7 mouse cellular contexts compared by ENCODE assay signal in the genomic region with DNA sequence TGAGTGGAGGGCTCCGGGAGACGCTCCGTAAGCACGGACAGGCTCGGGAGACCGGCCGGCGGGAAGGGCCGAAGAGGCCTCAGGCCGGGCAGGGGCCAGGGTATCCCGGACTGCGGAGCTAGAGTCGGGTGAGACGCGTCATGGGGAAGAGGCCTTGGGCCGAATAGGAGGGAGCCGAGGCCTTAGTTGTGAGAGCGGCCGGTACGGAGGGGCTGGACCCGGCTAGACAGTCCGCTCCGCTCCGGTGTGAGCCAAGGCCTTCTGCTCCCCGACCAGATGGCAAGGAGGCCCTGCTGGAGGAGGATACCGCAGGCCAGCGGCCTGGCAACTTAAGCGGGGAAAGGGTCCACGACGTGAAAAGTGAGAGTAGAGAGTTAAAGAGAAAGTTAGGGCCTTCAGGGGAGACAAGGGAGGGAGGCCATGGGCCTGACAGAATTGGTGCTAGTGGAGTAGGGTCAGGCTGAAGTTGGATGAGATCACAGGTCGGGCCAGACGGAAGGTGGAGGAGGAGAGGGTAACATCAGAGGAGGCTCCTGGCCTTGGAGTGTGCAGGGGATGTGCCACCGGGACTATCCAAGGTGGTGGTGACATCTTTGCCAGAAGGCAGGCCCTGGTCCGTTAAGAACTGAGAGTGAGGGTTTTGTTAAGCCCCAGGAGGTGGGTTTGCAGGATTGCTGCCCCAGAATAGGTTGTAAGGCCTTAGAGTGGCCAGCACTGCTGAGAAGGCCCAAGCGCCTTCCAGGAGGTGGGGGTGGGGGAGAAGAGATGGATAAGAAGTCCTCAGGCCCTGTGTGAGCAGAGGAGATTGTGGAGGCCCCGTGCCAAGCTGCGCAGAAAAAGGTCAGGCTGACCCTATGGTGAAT. TPM values are rescaled to one million over a fixed set of nuclear protein-coding genes. Genes with fewer than 3 reads are reported as not detected.
DNase-seq lines count a peak whose midpoint lies in the region; ATAC-seq and TF ChIP-seq lines count a peak whose summit lies in the region.

No protein-coding gene starts in this region.

- peak overlapping the region; percentile 84 to 95 for H3K4me3 ChIP-seq in ES-E14 (ENCODE audit: insufficient read depth in 1 of 2, low read depth in 1 of 2, low read length in 2 of 2, poor library complexity in 1 of 2, severe bottlenecking in 1 of 2)
- H3K4me3 ChIP-seq in embryonic facial prominence, embryonic 10.5 days: peak overlapping the region; percentile 100
- H3K4me3 ChIP-seq in heart, embryonic 11.5 days (ENCODE audit: low read depth, low read length): peak overlapping the region; percentile 97
- peak overlapping the region; percentile 99 for H3K4me3 ChIP-seq in kidney, embryonic 14.5 days (ENCODE audit: low read length)
- peak overlapping the region; percentile 65 for H3K4me3 ChIP-seq in lung, embryonic 15.5 days

- WGBS in embryonic facial prominence, embryonic 10.5 days: 3% methylated on average over 37 of the region's 37 CpGs
- WGBS in heart, embryonic 11.5 days (ENCODE audit: insufficient replicate concordance): 1% methylated on average over 37 of the region's 37 CpGs
- WGBS in kidney, embryonic 14.5 days: 2% methylated on average over 37 of the region's 37 CpGs
- WGBS in lung, embryonic 15.5 days: under 1% methylated on average over 37 of the region's 37 CpGs

- no peak for DNase-seq in ES-E14 (ENCODE audit: low read depth, low spot score)
- peak; percentile 42 for DNase-seq in adrenal gland, adult 8-10 months
- DNase-seq in embryonic facial prominence, embryonic 10.5 days (ENCODE audit: low spot score): peak; percentile 68
- DNase-seq in ovary, postnatal 10 days (ENCODE audit: low spot score): peak; percentile 18

- no peaks in the 10 kb centered on the region for H3K27me3 ChIP-seq in embryonic facial prominence, embryonic 10.5 days (replicated peaks; ENCODE audit: low read depth, poor library complexity, severe bottlenecking)
- H3K27me3 ChIP-seq in heart, embryonic 11.5 days (ENCODE audit: control insufficient read depth, insufficient read depth, low read length): no peaks in the 10 kb centered on the region
- H3K27me3 ChIP-seq in kidney, embryonic 14.5 days (ENCODE audit: control insufficient read depth, insufficient read depth, low read length): no peaks in the 10 kb centered on the region
- H3K27me3 ChIP-seq in lung, embryonic 15.5 days: no peaks in the 10 kb centered on the region

- no peaks in the 10 kb centered on the region for H3K9me3 ChIP-seq in ES-E14 (ENCODE audit: control insufficient read depth, insufficient read depth, low read depth, low read length)
- H3K9me3 ChIP-seq in embryonic facial prominence, embryonic 10.5 days: no peaks in the 10 kb centered on the region
- no peaks in the 10 kb centered on the region for H3K9me3 ChIP-seq in heart, embryonic 11.5 days (replicated peaks; ENCODE audit: control insufficient read depth, low read length)
- H3K9me3 ChIP-seq in kidney, embryonic 14.5 days (ENCODE audit: control insufficient read depth, low read length): no peaks in the 10 kb centered on the region
- H3K9me3 ChIP-seq in lung, embryonic 15.5 days: no peaks in the 10 kb centered on the region

- peak overlapping the region; percentile 85 for H3K4me2 ChIP-seq in heart, embryonic 11.5 days
- peak overlapping the region; percentile 53 for H3K4me2 ChIP-seq in kidney, embryonic 14.5 days (replicated peaks; ENCODE audit: low read depth, low read length)
- H3K4me2 ChIP-seq in lung, embryonic 15.5 days: peak overlapping the region; percentile 76

- in situ Hi-C loops in ES-E14 (cut with MboI; ENCODE audit: low sequenced_read_pairs in 2 of 2, unreplicated experiment in 2 of 2): no loop called here

- peaks cover 0 to 10% of the 10 kb centered on the region in 2 experiments; a peak in 3 of 4 replicates for H3K4me1 ChIP-seq in ES-E14 (ENCODE audit: control insufficient read depth in 2 of 2, insufficient read depth in 2 of 2, low read length in 2 of 2, poor library complexity in 1 of 2)
- peaks cover 33% of the 10 kb centered on the region for H3K4me1 ChIP-seq in embryonic facial prominence, embryonic 10.5 days
- peaks cover 24% of the 10 kb centered on the region for H3K4me1 ChIP-seq in heart, embryonic 11.5 days (ENCODE audit: control insufficient read depth, insufficient read depth, low read length)
- H3K4me1 ChIP-seq in kidney, embryonic 14.5 days (ENCODE audit: control insufficient read depth, insufficient read depth, low read length): peaks cover 26% of the 10 kb centered on the region
- peaks cover 27% of the 10 kb centered on the region for H3K4me1 ChIP-seq in lung, embryonic 15.5 days

- H3K36me3 ChIP-seq in ES-E14 (ENCODE audit: control insufficient read depth, insufficient read depth, low read length, poor library complexity, severe bottlenecking): peaks cover 3% of the 10 kb centered on the region; the same call in 1 of the 2 replicates
- peaks cover 29% of the 10 kb centered on the region for H3K36me3 ChIP-seq in embryonic facial prominence, embryonic 10.5 days (replicated peaks)
- peaks cover 12% of the 10 kb centered on the region for H3K36me3 ChIP-seq in heart, embryonic 11.5 days (ENCODE audit: control insufficient read depth, insufficient read depth, low read length)
- peaks cover 19% of the 10 kb centered on the region for H3K36me3 ChIP-seq in kidney, embryonic 14.5 days (ENCODE audit: control insufficient read depth, insufficient read depth, low read length)
- peaks cover 20% of the 10 kb centered on the region for H3K36me3 ChIP-seq in lung, embryonic 15.5 days

- peak; percentile 8; the same call in 1 of the 2 replicates for ATAC-seq in heart, embryonic 11.5 days (replicated peaks; ENCODE audit: insufficient number of reproducible peaks, low FRiP score, low TSS enrichment)
- ATAC-seq in kidney, embryonic 14.5 days (ENCODE audit: low FRiP score, low TSS enrichment): peak; percentile 12
- ATAC-seq in lung, embryonic 15.5 days (ENCODE audit: borderline replicate concordance, extremely low read depth, low FRiP score, low TSS enrichment): no peak

- peak overlapping the region; percentile 95 for H3K9ac ChIP-seq in ES-E14 (ENCODE audit: insufficient read depth, low read depth, low read length, poor library complexity, severe bottlenecking)
- peak overlapping the region; percentile 100 for H3K9ac ChIP-seq in heart, embryonic 11.5 days (ENCODE audit: low read depth, low read length)
- H3K9ac ChIP-seq in kidney, embryonic 14.5 days (ENCODE audit: low read depth, low read length): peak overlapping the region; percentile 99
- H3K9ac ChIP-seq in lung, embryonic 15.5 days: peak overlapping the region; percentile 89

- no peak overlapping the region for H3K27ac ChIP-seq in ES-E14 (ENCODE audit: insufficient read depth, low read depth, low read length, poor library complexity, severe bottlenecking)
- H3K27ac ChIP-seq in embryonic facial prominence, embryonic 10.5 days (replicated peaks): peak overlapping the region; percentile 98
- H3K27ac ChIP-seq in heart, embryonic 11.5 days (ENCODE audit: low read depth, low read length): peak overlapping the region; percentile 98
- peak overlapping the region; percentile 95 for H3K27ac ChIP-seq in kidney, embryonic 14.5 days (ENCODE audit: low read depth, low read length)
- peak overlapping the region; percentile 98 for H3K27ac ChIP-seq in lung, embryonic 15.5 days

TF ChIP-seq in ES-E14, 5 proteins besides CTCF, POLR2A, EP300 and RAD21 (continues in another document):
- TF ChIP-seq MAFK (IDR thresholded peaks at IDR 0.05; ENCODE audit: insufficient read depth, low read depth, low read length): no peak

RNA-seq across cellular contexts. Expression of a gene that starts 1.5 kb away (rescaled TPM):
- total RNA-seq in ES-E14 (2012; rRNA removed): 32.2 and 42.0 TPM in 2 replicates
- total RNA-seq in adrenal gland, adult 8-10 months (2022): 10 to 100 TPM; 58.2 to 84.0 (median 64.9) TPM
- 76.2 and 76.9 TPM in 2 replicates for polyA plus RNA-seq in embryonic facial prominence, embryonic 10.5 days (2016; fragmentation: Nextera tagmentation; extraction: Ambion mirVana)
- 61.0 and 61.3 TPM in 2 replicates for polyA plus RNA-seq in heart, embryonic 11.5 days (2014; fragmentation: Nextera tagmentation; extraction: Ambion mirVana)
- polyA plus RNA-seq in kidney, embryonic 14.5 days (2014; fragmentation: Nextera tagmentation; extraction: Ambion mirVana): 66.6 and 78.1 TPM in 2 replicates
- polyA plus RNA-seq in lung, embryonic 15.5 days (2015; fragmentation: Nextera tagmentation; extraction: Ambion mirVana): 70.9 and 71.5 TPM in 2 replicates

RNA-seq across cellular contexts. Expression of a gene that starts 1.7 kb away (rescaled TPM):
- 405 and 420 TPM in 2 replicates for total RNA-seq in ES-E14 (2012; rRNA removed)
- 100 to 1,000 TPM; 390 to 507 (median 480) TPM for total RNA-seq in adrenal gland, adult 8-10 months (2022)
- polyA plus RNA-seq in embryonic facial prominence, embryonic 10.5 days (2016; fragmentation: Nextera tagmentation; extraction: Ambion mirVana): 449 and 463 TPM in 2 replicates
- polyA plus RNA-seq in heart, embryonic 11.5 days (2014; fragmentation: Nextera tagmentation; extraction: Ambion mirVana): 941 and 954 TPM in 2 replicates
- 513 and 692 TPM in 2 replicates for polyA plus RNA-seq in kidney, embryonic 14.5 days (2014; fragmentation: Nextera tagmentation; extraction: Ambion mirVana)
- 469 and 488 TPM in 2 replicates for polyA plus RNA-seq in lung, embryonic 15.5 days (2015; fragmentation: Nextera tagmentation; extraction: Ambion mirVana)

RNA-seq across cellular contexts. Expression of a gene that starts 22.9 kb away (rescaled TPM):
- total RNA-seq in ES-E14 (2012; rRNA removed): 24.8 and 36.8 TPM in 2 replicates
- 10 to 100 TPM; 30.5 to 41.1 (median 34.8) TPM for total RNA-seq in adrenal gland, adult 8-10 months (2022)
- 18.2 and 18.7 TPM in 2 replicates for polyA plus RNA-seq in embryonic facial prominence, embryonic 10.5 days (2016; fragmentation: Nextera tagmentation; extraction: Ambion mirVana)
- polyA plus RNA-seq in heart, embryonic 11.5 days (2014; fragmentation: Nextera tagmentation; extraction: Ambion mirVana): 25.9 and 27.8 TPM in 2 replicates
- polyA plus RNA-seq in kidney, embryonic 14.5 days (2014; fragmentation: Nextera tagmentation; extraction: Ambion mirVana): 17.1 and 24.1 TPM in 2 replicates
- polyA plus RNA-seq in lung, embryonic 15.5 days (2015; fragmentation: Nextera tagmentation; extraction: Ambion mirVana): 24.6 and 24.8 TPM in 2 replicates

RNA-seq across cellular contexts. Expression of a gene that starts 46.9 kb away (rescaled TPM):
- 36.2 and 38.6 TPM in 2 replicates for total RNA-seq in ES-E14 (2012; rRNA removed)
- total RNA-seq in adrenal gland, adult 8-10 months (2022): 1 to 10 TPM; 1.0 to 1.4 (median 1.2) TPM
- 77.2 and 81.1 TPM in 2 replicates for polyA plus RNA-seq in embryonic facial prominence, embryonic 10.5 days (2016; fragmentation: Nextera tagmentation; extraction: Ambion mirVana)
- polyA plus RNA-seq in heart, embryonic 11.5 days (2014; fragmentation: Nextera tagmentation; extraction: Ambion mirVana): 24.3 and 29.1 TPM in 2 replicates
- polyA plus RNA-seq in kidney, embryonic 14.5 days (2014; fragmentation: Nextera tagmentation; extraction: Ambion mirVana): 26.6 and 40.7 TPM in 2 replicates
- 34.5 and 34.7 TPM in 2 replicates for polyA plus RNA-seq in lung, embryonic 15.5 days (2015; fragmentation: Nextera tagmentation; extraction: Ambion mirVana)

RNA-seq across cellular contexts. Expression of a gene that starts 47.0 kb away (rescaled TPM):
- 48.6 and 51.5 TPM in 2 replicates for total RNA-seq in ES-E14 (2012; rRNA removed)
- 10 to 100 TPM; 58.5 to 69.6 (median 62.9) TPM for total RNA-seq in adrenal gland, adult 8-10 months (2022)
- polyA plus RNA-seq in embryonic facial prominence, embryonic 10.5 days (2016; fragmentation: Nextera tagmentation; extraction: Ambion mirVana): 57.6 and 61.4 TPM in 2 replicates
- 57.9 and 62.2 TPM in 2 replicates for polyA plus RNA-seq in heart, embryonic 11.5 days (2014; fragmentation: Nextera tagmentation; extraction: Ambion mirVana)
- polyA plus RNA-seq in kidney, embryonic 14.5 days (2014; fragmentation: Nextera tagmentation; extraction: Ambion mirVana): 50.9 and 68.2 TPM in 2 replicates
- 59.2 and 66.1 TPM in 2 replicates for polyA plus RNA-seq in lung, embryonic 15.5 days (2015; fragmentation: Nextera tagmentation; extraction: Ambion mirVana)
